Mouse (Mus musculus): ENCODE data around the gene Cplx3. TPM values are rescaled to one million over a fixed set of nuclear protein-coding genes. Genes with fewer than 3 reads are reported as not detected.
A peak's percentile ranks its signal among the peaks of the same experiment; 100 is the strongest.

Gene Cplx3
- not detected in 2 replicates for total RNA-seq (2012; rRNA removed)
- not detected in 2 replicates for total RNA-seq (2014; rRNA removed)
- 0.09 TPM in 1 of 2 replicates, not detected in the other for polyA plus RNA-seq (2012; ENCODE audit: insufficient read length, low read depth)

DNA sequence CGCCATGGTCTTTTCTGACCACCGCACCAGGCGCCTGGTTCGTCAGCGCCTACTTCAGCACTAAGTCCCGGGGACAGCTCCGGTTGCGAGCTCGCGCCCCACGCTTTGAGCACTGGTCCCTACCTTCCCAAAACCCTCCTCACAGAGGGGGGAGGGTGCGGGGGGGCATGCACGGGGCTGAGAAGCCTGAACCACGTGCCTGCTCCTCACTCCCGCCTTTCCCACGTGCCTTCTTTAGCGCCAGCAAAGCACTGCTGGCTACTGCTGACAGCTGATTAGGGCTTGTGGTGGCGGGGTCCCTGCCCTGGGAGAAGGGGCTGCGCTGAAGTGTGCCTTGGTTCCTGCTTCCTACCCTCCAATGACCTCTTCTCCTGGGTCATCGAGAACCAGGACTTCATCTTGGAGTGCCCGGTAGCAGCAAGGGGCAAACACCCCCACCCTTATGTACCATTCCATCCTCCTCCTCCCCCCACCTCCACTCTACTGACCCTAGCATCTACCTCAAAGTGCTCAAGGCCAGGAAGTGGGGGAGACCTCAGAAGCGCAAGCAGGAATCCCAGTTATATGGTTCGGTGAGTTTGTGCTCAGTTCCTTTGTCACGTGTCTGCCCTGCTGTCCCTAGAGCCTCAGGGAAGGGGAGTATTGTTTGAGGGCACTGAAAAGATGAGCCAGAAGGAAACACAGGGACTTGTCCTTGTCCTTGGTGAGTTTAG, at the start of gene Cplx3:
TSS of gene Cplx3 (minus strand) at position 143 of the 713 bp plus-strand sequence.
- Histone ChIP-seq H3K4me3 (replicated peaks in 1 of 3; ENCODE audit: low read depth in 2 of 3, low read length in 2 of 3, poor library complexity in 1 of 3) (no peak within 1 kb of the TSS), H3K27ac (ENCODE audit: insufficient read depth, low read depth) (no peak within 1 kb of the TSS), H3K9ac (ENCODE audit: insufficient read depth, low read depth) (no peak within 1 kb of the TSS), H3K36me3 (replicated peaks in 1 of 2; ENCODE audit: control insufficient read depth in 1 of 2, insufficient read depth in 1 of 2, low read length in 1 of 2) (no peaks in the 10 kb centered on the region), H3K27me3 (replicated peaks) (peaks cover 4% of the 10 kb centered on the region), H3K9me3 (replicated peaks; ENCODE audit: low read length) (no peaks in the 10 kb centered on the region), H3K4me1 (ENCODE audit: control insufficient read depth in 1 of 2, insufficient read depth in 2 of 2) (peaks cover 6 to 18% of the 10 kb centered on the region in 2 experiments), H3K79me2 (replicated peaks; ENCODE audit: control insufficient read depth, extremely low read depth, insufficient read depth, poor library complexity, severe bottlenecking) (no peaks in the 10 kb centered on the region), H3K4me2 (ENCODE audit: insufficient read depth, low read depth, poor library complexity, severe bottlenecking) (no peak within 1 kb of the TSS)
- in situ Hi-C loops (cut with MboI; ENCODE audit: low pct_ligation_motif_present, low pct_unique_long_range_greater_than_20kb, low sequenced_read_pairs) = no loop called here
- dilution Hi-C loops (cut with MboI; ENCODE audit: extremely low pct_ligation_motif_present, extremely low pct_unique_long_range_greater_than_20kb, low sequenced_read_pairs) = no loop called here
- DNase-seq (ENCODE audit: extremely low read depth) = no peak
- TF ChIP-seq RCOR1 (conservative IDR thresholded peaks at IDR 0.05; ENCODE audit: low read depth, low read length) (no peak), BHLHE40 (IDR thresholded peaks at IDR 0.05; ENCODE audit: low read depth, low read length) (no peak), JUN (IDR thresholded peaks at IDR 0.05; ENCODE audit: insufficient read depth, low read depth, low read length) (no peak), KAT2A (IDR thresholded peaks at IDR 0.05; ENCODE audit: insufficient replicate concordance, low read length) (no peak)

- Histone ChIP-seq H3K79me2 (replicated peaks; ENCODE audit: control insufficient read depth, extremely low read depth, insufficient read depth, poor library complexity, severe bottlenecking) (no peaks in the 10 kb centered on the region), H3K27me3 (replicated peaks) (no peaks in the 10 kb centered on the region), H3K27ac (ENCODE audit: insufficient read depth, low read depth) (no peak overlapping the region), H3K9me3 (replicated peaks; ENCODE audit: low read length) (peaks cover 2% of the 10 kb centered on the region), H3K36me3 (replicated peaks in 1 of 2; ENCODE audit: control insufficient read depth in 1 of 2, insufficient read depth in 1 of 2, low read length in 1 of 2) (no peaks in the 10 kb centered on the region), H3K9ac (ENCODE audit: insufficient read depth, low read depth) (0 out of 2 replicates have a peak overlapping the region, but pooled peaks have one; percentile 7), H3K4me1 (ENCODE audit: control insufficient read depth in 1 of 2, insufficient read depth in 2 of 2) (peaks cover 9 to 43% of the 10 kb centered on the region in 2 experiments), H3K4me2 (ENCODE audit: insufficient read depth, low read depth, poor library complexity, severe bottlenecking) (peak overlapping the region; percentile 52), H3K4me3 (replicated peaks in 1 of 3; ENCODE audit: low read depth in 2 of 3, low read length in 2 of 3, poor library complexity in 1 of 3) (peak overlapping the region in 2 of 3 experiments; percentile 9 to 10)
- TF ChIP-seq JUN (IDR thresholded peaks at IDR 0.05; ENCODE audit: insufficient read depth, low read depth, low read length) (no peak), NRF1 (IDR thresholded peaks at IDR 0.05; ENCODE audit: low read depth, low read length) (no peak), SIN3A (IDR thresholded peaks at IDR 0.05; ENCODE audit: low read length) (peak; percentile 39), USF2 (conservative IDR thresholded peaks at IDR 0.05; ENCODE audit: low read depth, low read length) (peak; percentile 92), BHLHE40 (IDR thresholded peaks at IDR 0.05; ENCODE audit: low read depth, low read length) (peak; percentile 81), CHD1 (IDR thresholded peaks at IDR 0.05; ENCODE audit: low read depth, low read length) (no peak), TCF12 (IDR thresholded peaks at IDR 0.05; ENCODE audit: low read depth, low read length) (peak; percentile 54; the same call in 1 of the 2 replicates), SMC3 (IDR thresholded peaks at IDR 0.05; ENCODE audit: low read depth, low read length) (peak; percentile 99), MAZ (IDR thresholded peaks at IDR 0.05; ENCODE audit: low read depth, low read length) (peak; percentile 71; the same call in 1 of the 2 replicates), MEF2A (IDR thresholded peaks at IDR 0.05; ENCODE audit: borderline replicate concordance, low read depth, low read length) (0 out of 2 replicates have a peak, but pooled peaks have one; percentile 12), CTCF (conservative IDR thresholded peaks at IDR 0.05 in 1 of 2, IDR thresholded peaks at IDR 0.05 in 1 of 2; ENCODE audit: low read depth in 2 of 2, low read length in 2 of 2) (peak; percentile 39 to 98; a peak in 3 of 4 replicates), TBP (conservative IDR thresholded peaks at IDR 0.05; ENCODE audit: low read depth, low read length) (no peak), POLR2A (IDR thresholded peaks at IDR 0.05; ENCODE audit: low read depth, low read length) (peak; percentile 65), HCFC1 (IDR thresholded peaks at IDR 0.05; ENCODE audit: low read depth, low read length) (peak; percentile 54), IRF4 (IDR thresholded peaks at IDR 0.05; ENCODE audit: low read depth, low read length) (0 out of 2 replicates have a peak, but pooled peaks have one; percentile 54), ZMIZ1 (IDR thresholded peaks at IDR 0.05; ENCODE audit: low read depth, low read length) (no peak), JUND (conservative IDR thresholded peaks at IDR 0.05; ENCODE audit: low read depth, low read length) (peak; percentile 26; the same call in 1 of the 2 replicates), MAX (IDR thresholded peaks at IDR 0.05; ENCODE audit: low read length) (peak; percentile 76), NELFE (IDR thresholded peaks at IDR 0.05; ENCODE audit: low read depth, low read length) (peak; percentile 15; the same call in 1 of the 2 replicates), USF1 (IDR thresholded peaks at IDR 0.05; ENCODE audit: low read depth, low read length) (peak; percentile 93), MYC (IDR thresholded peaks at IDR 0.05; ENCODE audit: low read depth, low read length) (peak; percentile 38; the same call in 1 of the 2 replicates), GABPA (IDR thresholded peaks at IDR 0.05; ENCODE audit: insufficient replicate concordance, low read depth, low read length) (no peak), EP300 (IDR thresholded peaks at IDR 0.05; ENCODE audit: low read length) (no peak), ZNF384 (IDR thresholded peaks at IDR 0.05; ENCODE audit: low read depth, low read length) (no peak), ZC3H11A (IDR thresholded peaks at IDR 0.05; ENCODE audit: low read depth, low read length) (peak; percentile 92)
- dilution Hi-C loops (cut with MboI; ENCODE audit: extremely low pct_ligation_motif_present, extremely low pct_unique_long_range_greater_than_20kb, low sequenced_read_pairs) = no loop called here
- in situ Hi-C loops (cut with MboI; ENCODE audit: low pct_ligation_motif_present, low pct_unique_long_range_greater_than_20kb, low sequenced_read_pairs) = loop anchor here (5.0 to 10.0 kb wide), 2 partner anchors 63 to 339 kb away; no protein-coding TSS in a partner anchor
- DNase-seq (ENCODE audit: extremely low read depth) = peak; percentile 97
Measured at GRCm38 (mm10) chr9:57655749-57656148, 49.7 kb upstream of the Cplx3 start.
